Mouse (Mus musculus): ENCODE results near the gene Psmf1. TPM values are rescaled to one million over a fixed set of nuclear protein-coding genes. Genes with fewer than 3 reads are reported as not detected.
A peak's percentile ranks its signal among the peaks of the same experiment; 100 is the strongest.

Gene Psmf1
- total and polyA plus RNA-seq, 2 experiments from 2014 or later, result 47.6 to 69.7 TPM

GRCm38 (mm10) chr2:151747847-151748705, 4.1 kb upstream of the Psmf1 start:
- DNase-seq, result peak; percentile 87
- Histone ChIP-seq H3K9me3 (ENCODE audit: low read length) (no peaks in the 10 kb centered on the region), H3K27ac (ENCODE audit: low read depth, low read length) (no peak overlapping the region), H3K27me3 (ENCODE audit: insufficient read depth, low read length) (no peaks in the 10 kb centered on the region), H3K9ac (no peak overlapping the region), H3K4me1 (ENCODE audit: insufficient read depth) (no peaks in the 10 kb centered on the region), H3K4me3 (ENCODE audit: low read depth, low read length) (peak overlapping the region; percentile 5; the same call in 1 of the 2 replicates), H3K36me3 (ENCODE audit: insufficient read depth) (no peaks in the 10 kb centered on the region), H3K4me2 (ENCODE audit: low read depth) (peak overlapping the region; percentile 13; the same call in 1 of the 2 replicates)
- WGBS, result 21% methylated on average over 19 of the region's 19 CpGs
- TF ChIP-seq CTCF (IDR thresholded peaks at IDR 0.05; ENCODE audit: low read depth), result peak; percentile 83
- peak; percentile 91 for ATAC-seq

GRCm38 (mm10) chr2:151742850-151743679, 921 bp downstream of the Psmf1 start:
- Histone ChIP-seq H3K27me3 (ENCODE audit: insufficient read depth, low read length) (no peaks in the 10 kb centered on the region), H3K4me2 (ENCODE audit: low read depth) (no peak overlapping the region), H3K36me3 (ENCODE audit: insufficient read depth) (no peaks in the 10 kb centered on the region), H3K27ac (ENCODE audit: low read depth, low read length) (no peak overlapping the region), H3K9me3 (ENCODE audit: low read length) (no peaks in the 10 kb centered on the region), H3K9ac (no peak overlapping the region), H3K4me3 (ENCODE audit: low read depth, low read length) (no peak overlapping the region), H3K4me1 (ENCODE audit: insufficient read depth) (peaks cover 14% of the 10 kb centered on the region; the same call in 1 of the 2 replicates)
- DNase-seq (no peak), ATAC-seq (no peak)
- WGBS, result 63% methylated on average over 6 of the region's 6 CpGs
- no peak for TF ChIP-seq CTCF (IDR thresholded peaks at IDR 0.05; ENCODE audit: low read depth)

GRCm38 (mm10) chr2:151742084-151742483, 1.9 kb downstream of the Psmf1 start:
- Histone ChIP-seq H3K27me3 (ENCODE audit: insufficient read depth, low read length) (no peaks in the 10 kb centered on the region), H3K4me2 (ENCODE audit: low read depth) (no peak overlapping the region), H3K4me3 (ENCODE audit: low read depth, low read length) (no peak overlapping the region), H3K36me3 (ENCODE audit: insufficient read depth) (no peaks in the 10 kb centered on the region), H3K9me3 (ENCODE audit: low read length) (no peaks in the 10 kb centered on the region), H3K27ac (ENCODE audit: low read depth, low read length) (no peak overlapping the region), H3K4me1 (ENCODE audit: insufficient read depth) (peaks cover 14% of the 10 kb centered on the region; the same call in 1 of the 2 replicates), H3K9ac (no peak overlapping the region)
- DNase-seq, result no peak
- no peak for TF ChIP-seq CTCF (IDR thresholded peaks at IDR 0.05; ENCODE audit: low read depth)
- ATAC-seq, result no peak
- 100% methylated on average over 1 of the region's 1 CpGs for WGBS

GRCm38 (mm10) chr2:151740741-151741526, 3.1 kb downstream of the Psmf1 start:
- peak overlapping the region; percentile 87 for H3K27ac ChIP-seq (ENCODE audit: low read depth, low read length)
- H3K9ac ChIP-seq, result peak overlapping the region; percentile 86
- H3K27me3 ChIP-seq (ENCODE audit: insufficient read depth, low read length), result no peaks in the 10 kb centered on the region
- H3K4me3 ChIP-seq (ENCODE audit: low read depth, low read length), result peak overlapping the region; percentile 98
- peaks cover 14% of the 10 kb centered on the region; the same call in 1 of the 2 replicates for H3K4me1 ChIP-seq (ENCODE audit: insufficient read depth)
- DNase-seq, result peak; percentile 96
- no peaks in the 10 kb centered on the region for H3K9me3 ChIP-seq (ENCODE audit: low read length)
- H3K36me3 ChIP-seq (ENCODE audit: insufficient read depth), result no peaks in the 10 kb centered on the region
- peak overlapping the region; percentile 87 for H3K4me2 ChIP-seq (ENCODE audit: low read depth)
- under 1% methylated on average over 61 of the region's 61 CpGs for WGBS
- ATAC-seq, result peak; percentile 99
- no peak; the same call in 1 of the 2 replicates for TF ChIP-seq CTCF (IDR thresholded peaks at IDR 0.05; ENCODE audit: low read depth)

DNA sequence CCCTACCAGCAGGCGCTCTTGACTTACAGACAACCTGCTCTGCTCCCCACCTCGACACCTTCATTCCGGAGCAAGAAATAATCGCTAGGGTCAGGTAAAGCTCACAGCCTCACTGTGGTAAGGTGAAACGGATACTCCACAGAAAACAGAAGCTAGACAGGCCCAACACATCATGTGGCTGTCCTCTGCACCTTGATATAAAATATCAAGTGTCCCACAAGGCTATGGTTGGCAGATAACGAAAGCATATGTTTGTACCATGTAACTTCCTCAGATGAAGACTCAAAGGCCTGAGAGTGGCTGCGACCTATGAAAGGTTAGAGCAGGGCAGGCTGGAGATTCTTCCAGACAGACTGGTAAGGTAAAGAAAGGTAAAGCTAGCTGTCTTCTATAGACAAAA, 4.5 kb downstream of the Psmf1 start:
- DNase-seq, result no peak
- no peak for ATAC-seq
- TF ChIP-seq CTCF (IDR thresholded peaks at IDR 0.05; ENCODE audit: low read depth), result no peak
- Histone ChIP-seq H3K9me3 (ENCODE audit: low read length) (no peaks in the 10 kb centered on the region), H3K36me3 (ENCODE audit: insufficient read depth) (peaks cover 8% of the 10 kb centered on the region), H3K9ac (no peak overlapping the region), H3K4me3 (ENCODE audit: low read depth, low read length) (no peak overlapping the region), H3K27me3 (ENCODE audit: insufficient read depth, low read length) (no peaks in the 10 kb centered on the region), H3K4me1 (ENCODE audit: insufficient read depth) (peaks cover 14% of the 10 kb centered on the region; the same call in 1 of the 2 replicates), H3K27ac (ENCODE audit: low read depth, low read length) (no peak overlapping the region), H3K4me2 (ENCODE audit: low read depth) (peak overlapping the region; percentile 87; the same call in 1 of the 2 replicates)
- 91% methylated on average over 7 of the region's 7 CpGs for WGBS

GRCm38 (mm10) chr2:151739081-151739480, 4.9 kb downstream of the Psmf1 start:
- no peak overlapping the region for H3K9ac ChIP-seq
- peaks cover 12% of the 10 kb centered on the region for H3K36me3 ChIP-seq (ENCODE audit: insufficient read depth)
- ATAC-seq (no peak), DNase-seq (no peak)
- no peaks in the 10 kb centered on the region for H3K9me3 ChIP-seq (ENCODE audit: low read length)
- H3K4me1 ChIP-seq (ENCODE audit: insufficient read depth), result peaks cover 14% of the 10 kb centered on the region; the same call in 1 of the 2 replicates
- H3K27me3 ChIP-seq (ENCODE audit: insufficient read depth, low read length), result no peaks in the 10 kb centered on the region
- TF ChIP-seq CTCF (IDR thresholded peaks at IDR 0.05; ENCODE audit: low read depth), result no peak
- no peak overlapping the region for H3K4me2 ChIP-seq (ENCODE audit: low read depth)
- 84% methylated on average over 3 of the region's 3 CpGs for WGBS
- no peak overlapping the region for H3K4me3 ChIP-seq (ENCODE audit: low read depth, low read length)
- H3K27ac ChIP-seq (ENCODE audit: low read depth, low read length), result no peak overlapping the region
